Mouse (Mus musculus): ENCODE measurements around the gene Ercc6l2. TPM values are rescaled to one million over a fixed set of nuclear protein-coding genes. Genes with fewer than 3 reads are reported as not detected.

Gene Ercc6l2
- polyA plus RNA-seq, 1 experiment from 2014 or later, result 8.4 TPM

DNA sequence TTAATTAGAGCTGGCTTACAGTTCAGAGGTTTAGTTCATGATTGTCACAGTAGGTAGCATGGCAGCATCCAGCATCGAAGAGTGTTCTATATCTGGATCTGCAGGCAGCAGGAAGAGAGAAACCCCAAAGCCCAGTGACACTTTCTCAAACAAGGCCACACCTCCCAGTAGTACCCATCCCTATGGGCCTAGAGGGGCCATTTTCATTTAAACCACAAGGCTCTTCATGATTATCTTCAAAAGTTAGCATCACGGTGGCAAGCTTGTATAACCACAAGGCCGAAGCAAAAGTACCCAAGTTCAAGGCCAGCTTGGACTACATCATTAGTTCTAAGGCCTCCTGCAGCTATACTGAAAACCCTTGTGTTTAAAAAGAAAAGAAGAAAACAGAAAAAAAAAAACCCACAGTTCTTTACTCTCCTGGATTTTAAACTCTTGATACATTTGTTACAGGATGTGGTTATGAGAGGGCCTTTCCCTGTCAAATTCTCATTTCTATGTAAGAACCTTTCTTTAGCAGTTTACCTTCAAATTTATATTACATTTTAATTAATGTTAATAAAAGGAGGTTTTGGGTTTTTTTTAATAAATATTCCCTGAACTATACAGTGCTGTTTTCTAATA, 71.5 kb downstream of the Ercc6l2 start:
- Histone ChIP-seq H3K4me2 (no peak overlapping the region), H3K4me1 (replicated peaks) (peaks cover 27% of the 10 kb centered on the region), H3K9ac (no peak overlapping the region), H3K9me3 (replicated peaks) (no peaks in the 10 kb centered on the region), H3K4me3 (replicated peaks) (no peak overlapping the region), H3K36me3 (peaks cover 8% of the 10 kb centered on the region), H3K27ac (peak overlapping the region; percentile 71), H3K27me3 (no peaks in the 10 kb centered on the region)
- 34% methylated on average over 3 of the region's 3 CpGs for WGBS (ENCODE audit: insufficient replicate concordance)
- peak; percentile 65 for ATAC-seq (ENCODE audit: low read depth)
- no peak for DNase-seq

DNA sequence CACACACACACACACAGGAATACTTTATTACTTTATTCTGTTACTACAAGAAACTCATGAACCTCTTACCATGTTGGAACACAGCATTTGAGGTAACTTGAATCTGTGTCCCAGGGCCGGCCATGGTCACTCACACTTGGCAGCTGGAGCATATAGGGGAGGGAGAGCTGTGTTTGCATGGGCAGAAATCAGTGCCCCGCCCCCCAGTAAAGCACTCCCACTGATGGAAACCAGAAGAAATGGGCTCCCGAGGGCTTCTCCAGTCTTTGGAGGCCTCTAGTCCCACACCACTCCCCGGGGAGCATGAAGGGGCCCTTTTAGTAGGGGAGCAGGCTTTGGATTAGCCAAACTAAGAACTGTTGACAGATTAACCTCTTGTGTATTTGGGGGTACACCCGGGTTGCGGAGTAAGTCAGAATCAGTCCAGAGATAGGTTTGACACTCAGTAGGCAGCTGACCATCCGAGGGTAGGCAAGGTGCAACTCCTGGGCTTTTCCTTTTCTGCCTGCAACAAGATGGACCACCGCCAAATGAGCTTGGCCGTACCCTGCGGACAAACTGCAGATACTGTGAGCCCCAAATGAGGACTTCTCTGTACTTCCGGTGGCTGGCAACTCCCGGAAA, 85.8 kb downstream of the Ercc6l2 start:
- DNase-seq (no peak), ATAC-seq (ENCODE audit: low read depth) (no peak)
- H3K27ac ChIP-seq, result no peak overlapping the region
- H3K27me3 ChIP-seq, result no peaks in the 10 kb centered on the region
- peak overlapping the region; percentile 55 for H3K4me2 ChIP-seq
- peaks cover 23% of the 10 kb centered on the region for H3K4me1 ChIP-seq (replicated peaks)
- H3K36me3 ChIP-seq, result no peaks in the 10 kb centered on the region
- no peak overlapping the region for H3K9ac ChIP-seq
- peak overlapping the region; percentile 16; the same call in 1 of the 2 replicates for H3K4me3 ChIP-seq (replicated peaks)
- 36% methylated on average over 12 of the region's 12 CpGs for WGBS (ENCODE audit: insufficient replicate concordance)
- no peaks in the 10 kb centered on the region for H3K9me3 ChIP-seq (replicated peaks)

DNA sequence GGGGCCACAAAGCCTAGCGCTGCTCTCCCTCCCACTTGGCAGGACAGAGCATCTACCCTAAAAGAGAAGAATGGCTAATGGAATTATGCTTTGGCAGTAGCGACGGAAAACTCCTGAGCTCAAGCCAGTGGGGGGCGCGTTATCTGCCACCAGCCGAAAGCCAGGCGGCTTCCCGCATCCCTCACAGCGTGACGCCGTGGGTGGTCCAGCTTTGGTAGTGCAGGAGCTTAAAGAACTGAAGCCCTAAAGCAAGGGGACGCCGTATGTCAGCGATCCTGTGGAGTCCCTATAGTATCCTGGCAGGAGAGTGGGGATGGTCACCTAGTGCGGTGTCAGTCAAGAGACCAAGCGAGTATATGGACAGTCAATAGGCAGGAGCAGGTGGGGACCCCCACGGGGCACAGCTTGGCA, 86.3 kb downstream of the Ercc6l2 start:
- peak overlapping the region; percentile 55 for H3K4me2 ChIP-seq
- H3K27me3 ChIP-seq, result no peaks in the 10 kb centered on the region
- peak overlapping the region; percentile 16; the same call in 1 of the 2 replicates for H3K4me3 ChIP-seq (replicated peaks)
- ATAC-seq (ENCODE audit: low read depth), result no peak
- 7% methylated on average over 17 of the region's 17 CpGs for WGBS (ENCODE audit: insufficient replicate concordance)
- H3K4me1 ChIP-seq (replicated peaks), result peaks cover 23% of the 10 kb centered on the region
- no peaks in the 10 kb centered on the region for H3K36me3 ChIP-seq
- H3K9ac ChIP-seq, result 0 out of 2 replicates have a peak overlapping the region, but pooled peaks have one; percentile 36
- no peak for DNase-seq
- H3K27ac ChIP-seq, result no peak overlapping the region
- no peaks in the 10 kb centered on the region for H3K9me3 ChIP-seq (replicated peaks)

DNA sequence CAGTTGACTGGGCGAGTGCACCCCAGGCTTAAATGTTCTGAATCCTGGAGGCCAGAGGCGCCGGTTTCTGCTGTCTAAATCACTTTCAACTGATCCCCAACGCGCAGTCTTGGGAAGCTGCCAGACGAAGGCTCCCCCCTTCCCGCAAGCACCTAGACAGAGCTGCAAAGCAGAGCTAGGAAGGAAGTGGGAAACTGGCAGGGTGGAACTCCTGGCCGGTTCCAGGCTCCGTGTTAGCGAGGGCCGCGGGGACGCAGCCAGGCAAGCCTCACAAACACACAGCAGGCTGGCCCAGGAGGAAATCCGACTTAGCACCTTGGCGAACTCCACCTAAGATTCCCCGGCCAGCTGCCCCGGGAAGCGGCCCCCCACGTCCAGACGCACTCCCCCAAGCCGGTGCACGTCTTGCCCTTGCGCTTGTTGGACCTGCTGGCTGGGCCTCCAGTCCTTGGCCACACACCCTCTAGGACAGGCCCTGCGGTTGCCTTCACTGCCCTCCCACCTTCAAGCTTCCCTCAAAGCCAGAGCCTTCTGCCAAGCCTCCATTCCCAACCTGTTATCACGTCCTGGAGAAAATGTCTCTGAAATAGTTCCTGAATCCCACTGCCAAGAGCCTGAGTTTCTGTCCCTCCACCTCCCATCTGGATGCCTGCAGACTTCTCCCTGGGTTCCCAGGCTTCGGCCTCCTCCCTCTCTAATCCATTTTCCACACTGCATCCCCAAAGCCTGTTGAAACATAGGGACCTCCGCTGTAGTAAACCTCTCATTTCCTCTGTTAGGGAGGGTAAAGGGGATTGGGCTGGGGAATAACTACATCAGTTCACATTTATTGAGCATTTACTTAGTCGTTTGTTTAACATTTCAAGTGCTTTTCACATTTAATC, 86.9 kb downstream of the Ercc6l2 start:
- ATAC-seq (ENCODE audit: low read depth) (0 out of 2 replicates have a peak, but pooled peaks have one; percentile 43), DNase-seq (no peak)
- no peaks in the 10 kb centered on the region for H3K27me3 ChIP-seq
- no peaks in the 10 kb centered on the region for H3K36me3 ChIP-seq
- H3K4me2 ChIP-seq, result peak overlapping the region; percentile 55
- H3K27ac ChIP-seq, result no peak overlapping the region
- peaks cover 26% of the 10 kb centered on the region for H3K4me1 ChIP-seq (replicated peaks)
- 39% methylated on average over 28 of the region's 28 CpGs for WGBS (ENCODE audit: insufficient replicate concordance)
- no peaks in the 10 kb centered on the region for H3K9me3 ChIP-seq (replicated peaks)
- H3K9ac ChIP-seq, result 0 out of 2 replicates have a peak overlapping the region, but pooled peaks have one; percentile 36
- H3K4me3 ChIP-seq (replicated peaks), result 0 out of 2 replicates have a peak overlapping the region, but pooled peaks have one; percentile 16

DNA sequence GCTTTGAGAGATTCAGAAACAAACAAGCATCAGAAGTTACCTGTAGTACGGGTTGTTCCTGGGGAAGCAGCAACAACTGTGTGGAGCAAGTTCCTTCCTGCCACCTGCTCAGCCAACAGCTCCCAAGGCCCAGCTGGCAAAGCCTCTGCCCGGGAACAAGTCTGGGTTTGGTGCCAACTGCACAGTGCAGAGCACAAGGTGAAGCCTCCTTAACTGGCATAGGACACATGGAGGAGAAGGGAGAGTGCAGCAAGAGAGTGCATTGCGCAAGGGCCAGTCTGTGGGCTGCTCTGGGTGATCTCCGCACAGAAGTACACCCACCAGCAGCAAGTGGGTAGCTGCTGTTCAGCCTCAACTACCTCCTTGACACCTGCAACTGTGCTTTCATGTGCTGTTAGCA, 91.5 kb downstream of the Ercc6l2 start:
- DNase-seq (no peak), ATAC-seq (ENCODE audit: low read depth) (no peak)
- no peaks in the 10 kb centered on the region for H3K36me3 ChIP-seq
- H3K9ac ChIP-seq, result no peak overlapping the region
- H3K4me2 ChIP-seq, result no peak overlapping the region
- H3K27ac ChIP-seq, result no peak overlapping the region
- H3K4me3 ChIP-seq (replicated peaks), result no peak overlapping the region
- H3K4me1 ChIP-seq (replicated peaks), result peaks cover 17% of the 10 kb centered on the region
- WGBS (ENCODE audit: insufficient replicate concordance), result 72% methylated on average over 4 of the region's 4 CpGs
- no peaks in the 10 kb centered on the region for H3K9me3 ChIP-seq (replicated peaks)
- no peaks in the 10 kb centered on the region for H3K27me3 ChIP-seq

DNA sequence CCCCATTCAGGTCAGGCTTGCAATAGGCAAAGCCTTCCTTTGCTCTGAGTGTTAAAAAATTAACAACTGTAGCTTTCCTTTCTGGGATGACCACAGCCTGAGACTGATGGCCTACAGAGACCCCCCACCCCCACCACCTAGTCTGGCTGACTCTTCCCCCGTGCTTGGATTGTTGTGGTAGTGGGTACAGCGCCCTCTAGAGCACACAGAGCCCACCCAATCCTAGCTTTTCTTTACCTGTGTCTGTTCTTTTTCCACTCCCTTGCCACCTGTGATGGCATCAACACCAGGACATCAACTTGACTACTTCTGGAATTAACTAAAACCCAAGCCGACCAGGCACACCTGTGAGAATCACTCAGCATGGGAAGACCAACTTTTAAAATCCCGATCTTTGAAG, 92.4 kb downstream of the Ercc6l2 start:
- ATAC-seq (ENCODE audit: low read depth) (no peak), DNase-seq (no peak)
- WGBS (ENCODE audit: insufficient replicate concordance), result 44% methylated on average over 4 of the region's 4 CpGs

DNA sequence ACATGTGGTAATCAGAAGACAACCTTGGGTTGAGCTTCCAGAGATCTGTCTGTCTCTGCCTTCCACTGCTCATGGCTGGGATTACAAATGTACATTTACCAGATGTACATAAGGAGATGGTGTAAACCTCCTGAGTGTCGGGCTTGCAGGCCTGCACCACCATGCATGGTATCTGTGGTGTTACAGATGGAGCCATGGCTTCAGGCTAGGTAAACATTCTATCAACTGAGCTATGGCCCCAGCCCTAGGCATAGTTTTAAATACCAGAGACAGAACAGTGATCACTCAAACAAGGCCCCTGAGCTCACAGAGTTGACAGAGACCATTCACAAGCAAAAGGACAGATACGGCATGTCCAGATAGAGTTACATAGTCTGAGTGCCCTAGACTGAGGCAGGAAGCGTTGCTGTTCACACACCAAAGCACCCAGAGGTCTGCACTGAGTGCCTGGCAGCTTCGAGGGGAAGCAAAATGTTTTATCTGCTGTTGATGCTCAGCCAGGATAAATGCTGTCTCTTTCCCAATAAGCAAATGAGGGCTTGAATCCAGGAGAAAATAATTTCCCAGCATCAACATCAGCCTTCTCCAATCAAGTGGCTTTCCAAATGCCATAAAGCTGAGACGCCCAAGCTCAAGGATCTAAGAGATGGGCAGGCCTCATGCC, 95.2 kb downstream of the Ercc6l2 start:
- Histone ChIP-seq H3K4me3 (replicated peaks) (no peak overlapping the region), H3K4me2 (no peak overlapping the region), H3K27ac (no peak overlapping the region), H3K27me3 (no peaks in the 10 kb centered on the region), H3K9me3 (replicated peaks) (no peaks in the 10 kb centered on the region), H3K4me1 (replicated peaks) (peaks cover 17% of the 10 kb centered on the region; the same call in 1 of the 2 replicates), H3K9ac (no peak overlapping the region), H3K36me3 (no peaks in the 10 kb centered on the region)
- DNase-seq (no peak), ATAC-seq (ENCODE audit: low read depth) (peak; percentile 45; the same call in 1 of the 2 replicates)
- WGBS (ENCODE audit: insufficient replicate concordance), result 57% methylated on average over 5 of the region's 5 CpGs

More for the DNA sequence above, 92.4 kb downstream of the Ercc6l2 start:
- H3K27ac ChIP-seq, result no peak overlapping the region
- H3K27me3 ChIP-seq, result no peaks in the 10 kb centered on the region
- no peaks in the 10 kb centered on the region for H3K9me3 ChIP-seq (replicated peaks)
- H3K4me1 ChIP-seq (replicated peaks), result peaks cover 17% of the 10 kb centered on the region; the same call in 1 of the 2 replicates
- H3K4me3 ChIP-seq (replicated peaks), result no peak overlapping the region
- no peak overlapping the region for H3K9ac ChIP-seq
- H3K4me2 ChIP-seq, result no peak overlapping the region
- H3K36me3 ChIP-seq, result no peaks in the 10 kb centered on the region

DNA sequence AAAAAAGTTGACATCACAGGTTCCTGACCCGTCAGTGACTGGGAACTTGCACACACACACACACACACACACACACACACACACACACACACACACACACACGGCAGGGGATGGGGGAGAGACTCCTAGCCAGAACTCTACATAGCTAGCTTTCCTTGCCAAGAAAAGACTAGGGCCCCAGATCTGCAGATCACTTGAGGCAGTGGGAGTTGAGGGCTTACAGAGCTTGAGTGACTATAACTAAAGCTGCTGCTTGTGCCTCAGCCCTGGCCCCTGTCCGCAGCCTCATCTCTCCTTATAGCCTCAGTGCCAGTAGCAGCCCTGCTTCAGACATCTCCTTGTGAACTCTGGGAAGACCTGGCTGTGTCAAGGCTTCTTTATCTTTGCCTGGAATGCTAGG, 96.6 kb downstream of the Ercc6l2 start:
- ATAC-seq (ENCODE audit: low read depth) (no peak), DNase-seq (no peak)
- Histone ChIP-seq H3K4me2 (no peak overlapping the region), H3K9ac (no peak overlapping the region), H3K4me3 (replicated peaks) (no peak overlapping the region), H3K36me3 (no peaks in the 10 kb centered on the region), H3K27ac (no peak overlapping the region), H3K4me1 (replicated peaks) (peaks cover 30% of the 10 kb centered on the region), H3K27me3 (no peaks in the 10 kb centered on the region), H3K9me3 (replicated peaks) (no peaks in the 10 kb centered on the region)
- WGBS (ENCODE audit: insufficient replicate concordance), result 46% methylated on average over 3 of the region's 3 CpGs

DNA sequence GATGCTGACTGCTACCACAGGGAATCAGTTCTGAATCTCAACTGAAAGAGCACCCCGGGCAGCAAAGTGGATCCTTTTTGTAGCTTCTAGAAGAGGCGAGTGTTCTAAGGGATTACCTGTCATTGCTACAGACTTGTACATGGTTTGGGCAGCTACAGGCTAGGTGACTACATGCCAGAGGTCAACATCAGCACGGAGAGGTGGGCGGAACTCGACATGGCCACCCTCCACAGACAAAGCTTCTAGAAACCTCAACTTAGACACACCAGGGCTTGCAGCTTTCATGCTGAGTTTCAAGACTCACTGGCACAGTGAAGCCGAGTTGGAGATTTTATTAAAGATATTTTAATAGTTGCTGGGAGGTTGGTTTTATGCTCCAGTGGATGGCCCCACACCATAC, 98.1 kb downstream of the Ercc6l2 start:
- Histone ChIP-seq H3K4me3 (replicated peaks) (no peak overlapping the region), H3K4me1 (replicated peaks) (peaks cover 41% of the 10 kb centered on the region), H3K36me3 (no peaks in the 10 kb centered on the region), H3K27ac (no peak overlapping the region), H3K9ac (no peak overlapping the region), H3K9me3 (replicated peaks) (no peaks in the 10 kb centered on the region), H3K27me3 (no peaks in the 10 kb centered on the region), H3K4me2 (no peak overlapping the region)
- WGBS (ENCODE audit: insufficient replicate concordance), result 77% methylated on average over 6 of the region's 6 CpGs
- DNase-seq (no peak), ATAC-seq (ENCODE audit: low read depth) (no peak)

DNA sequence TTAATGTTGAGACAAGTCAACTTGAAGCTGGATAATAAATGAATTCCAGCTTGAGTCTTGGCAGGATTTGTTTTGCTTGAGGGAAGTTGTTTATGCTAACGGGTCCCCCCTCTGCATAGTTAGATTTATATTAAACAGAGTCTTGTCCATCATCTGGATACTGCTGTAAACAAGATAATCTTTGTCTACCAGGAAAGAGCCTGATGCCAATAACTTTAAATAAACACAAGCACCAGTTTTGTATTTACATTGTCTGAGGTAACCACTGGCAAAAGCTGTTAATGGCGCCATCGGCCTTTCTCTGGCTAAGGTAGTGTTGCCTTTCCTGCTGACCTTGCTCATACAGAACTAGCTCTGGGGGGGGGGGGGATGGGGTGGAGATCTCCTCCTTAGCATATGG, 100.1 kb downstream of the Ercc6l2 start:
- ATAC-seq (ENCODE audit: low read depth) (peak; percentile 16; the same call in 1 of the 2 replicates), DNase-seq (no peak)
- Histone ChIP-seq H3K4me2 (no peak overlapping the region), H3K9me3 (replicated peaks) (no peaks in the 10 kb centered on the region), H3K27ac (no peak overlapping the region), H3K9ac (no peak overlapping the region), H3K4me3 (replicated peaks) (no peak overlapping the region), H3K4me1 (replicated peaks) (peaks cover 62% of the 10 kb centered on the region), H3K27me3 (no peaks in the 10 kb centered on the region), H3K36me3 (no peaks in the 10 kb centered on the region)
- WGBS (ENCODE audit: insufficient replicate concordance), result 64% methylated on average over 3 of the region's 3 CpGs

DNA sequence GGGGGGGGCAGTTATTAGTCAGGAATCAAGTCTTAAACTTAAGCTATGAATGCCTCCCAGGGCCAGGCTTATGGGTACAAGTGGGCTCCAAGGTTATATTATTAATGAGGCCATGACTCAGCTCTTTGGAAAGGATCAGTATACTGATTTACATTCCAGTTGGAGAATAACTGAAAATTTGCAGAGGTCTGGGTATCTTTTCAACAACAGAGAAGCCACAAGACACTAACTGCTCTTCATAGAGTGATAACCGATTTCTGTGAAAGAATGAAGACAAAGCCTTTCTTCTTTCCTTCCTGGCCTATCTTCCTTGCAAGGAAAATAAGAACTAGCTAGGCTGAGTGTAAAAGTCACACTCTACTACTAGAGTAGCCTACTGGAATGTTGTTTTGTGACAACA, 100.6 kb downstream of the Ercc6l2 start:
- no peak overlapping the region for H3K4me2 ChIP-seq
- H3K27me3 ChIP-seq, result no peaks in the 10 kb centered on the region
- H3K9ac ChIP-seq, result no peak overlapping the region
- peak overlapping the region; percentile 73 for H3K27ac ChIP-seq
- H3K36me3 ChIP-seq, result no peaks in the 10 kb centered on the region
- peaks cover 62% of the 10 kb centered on the region for H3K4me1 ChIP-seq (replicated peaks)
- 21% methylated on average over 1 of the region's 1 CpGs for WGBS (ENCODE audit: insufficient replicate concordance)
- H3K9me3 ChIP-seq (replicated peaks), result no peaks in the 10 kb centered on the region
- DNase-seq, result no peak
- H3K4me3 ChIP-seq (replicated peaks), result no peak overlapping the region
- ATAC-seq (ENCODE audit: low read depth), result peak; percentile 45

Data from liver, embryonic 13.5 days (tissue).